Mouse (Mus musculus): Measurements from ENCODE around the gene Amz2. TPM values are rescaled to one million over a fixed set of nuclear protein-coding genes. Genes with fewer than 3 reads are reported as not detected.
A peak's percentile ranks its signal among the peaks of the same experiment; 100 is the strongest.
"Not testable (repeated sequence)": the region's sequence is repeated elsewhere in the genome, so short reads cannot be mapped to it uniquely, and the experiment has no call there.

Amz2 gene
- total and polyA plus RNA-seq, 3 experiments: 17.3 to 127 (median 114) TPM

- no peaks in the 10 kb centered on the region for H3K9me3 ChIP-seq (replicated peaks)
- ATAC-seq (ENCODE audit: extremely low read depth, insufficient number of reproducible peaks, low FRiP score, poor library complexity, severe bottlenecking): no peak
- peaks cover 6% of the 10 kb centered on the region for H3K36me3 ChIP-seq (replicated peaks)
- no peak for DNase-seq (ENCODE audit: low spot score)
- TF ChIP-seq CTCF (IDR thresholded peaks at IDR 0.05; ENCODE audit: low read depth, low read length): no peak
- no peak for TF ChIP-seq TAL1 (conservative IDR thresholded peaks at IDR 0.05; ENCODE audit: low read depth, low read length)
- TF ChIP-seq POLR2AphosphoS5 (IDR thresholded peaks at IDR 0.05; ENCODE audit: insufficient replicate concordance, low read depth, low read length): no peak
- TF ChIP-seq GATA2 (IDR thresholded peaks at IDR 0.05; ENCODE audit: borderline replicate concordance, low read depth, low read length): no peak
- no peak for TF ChIP-seq GATA1 (IDR thresholded peaks at IDR 0.05; ENCODE audit: borderline replicate concordance, low read length)
- H3K27me3 ChIP-seq (ENCODE audit: insufficient read depth, low read length): no peaks in the 10 kb centered on the region
- H3K4me3 ChIP-seq (ENCODE audit: low read depth, low read length): no peak overlapping the region
- H3K4me1 ChIP-seq (ENCODE audit: insufficient read depth, low read depth, low read length): peaks cover 49% of the 10 kb centered on the region
Observed at GRCm38 (mm10) chr11:109487991-109488684, 62.4 kb downstream of the Amz2 start.

- TF ChIP-seq GATA2 (IDR thresholded peaks at IDR 0.05; ENCODE audit: borderline replicate concordance, low read depth, low read length) (no peak), POLR2AphosphoS5 (IDR thresholded peaks at IDR 0.05; ENCODE audit: insufficient replicate concordance, low read depth, low read length) (no peak), GATA1 (IDR thresholded peaks at IDR 0.05; ENCODE audit: borderline replicate concordance, low read length) (no peak), CTCF (IDR thresholded peaks at IDR 0.05; ENCODE audit: low read depth, low read length) (no peak)
- ATAC-seq (ENCODE audit: extremely low read depth, insufficient number of reproducible peaks, low FRiP score, poor library complexity, severe bottlenecking) (no peak), DNase-seq (ENCODE audit: low spot score) (no peak)
- no peak overlapping the region for H3K4me3 ChIP-seq (ENCODE audit: low read depth, low read length)
- peaks cover 7% of the 10 kb centered on the region for H3K36me3 ChIP-seq (replicated peaks)
- H3K9me3 ChIP-seq (replicated peaks): no peaks in the 10 kb centered on the region
- no peaks in the 10 kb centered on the region for H3K27me3 ChIP-seq (ENCODE audit: insufficient read depth, low read length)
- peaks cover 63% of the 10 kb centered on the region for H3K4me1 ChIP-seq (ENCODE audit: insufficient read depth, low read depth, low read length)
Observed at GRCm38 (mm10) chr11:109489763-109490162, 64.0 kb downstream of the Amz2 start.

- TF ChIP-seq GATA1 (IDR thresholded peaks at IDR 0.05; ENCODE audit: borderline replicate concordance, low read length) (no peak), POLR2AphosphoS5 (IDR thresholded peaks at IDR 0.05; ENCODE audit: insufficient replicate concordance, low read depth, low read length) (no peak)
- no peaks in the 10 kb centered on the region for H3K9me3 ChIP-seq (replicated peaks)
- H3K36me3 ChIP-seq (replicated peaks): peaks cover 9% of the 10 kb centered on the region
- no peak overlapping the region for H3K4me3 ChIP-seq (ENCODE audit: low read depth, low read length)
- peaks cover 66% of the 10 kb centered on the region for H3K4me1 ChIP-seq (ENCODE audit: insufficient read depth, low read depth, low read length)
- ATAC-seq (ENCODE audit: extremely low read depth, insufficient number of reproducible peaks, low FRiP score, poor library complexity, severe bottlenecking) (no peak), DNase-seq (ENCODE audit: low spot score) (no peak)
- H3K27me3 ChIP-seq (ENCODE audit: insufficient read depth, low read length): no peaks in the 10 kb centered on the region
Observed at GRCm38 (mm10) chr11:109491844-109492243, 66.1 kb downstream of the Amz2 start.

GRCm38 (mm10) chr11:109492847-109493464, 67.2 kb downstream of the Amz2 start:
- not testable (repeated sequence) for H3K9me3 ChIP-seq (replicated peaks); H3K36me3 ChIP-seq (replicated peaks); H3K4me3 ChIP-seq (ENCODE audit: low read depth, low read length); H3K27me3 ChIP-seq (ENCODE audit: insufficient read depth, low read length)
- peaks cover 76% of the 10 kb centered on the region for H3K4me1 ChIP-seq (ENCODE audit: insufficient read depth, low read depth, low read length)
- peak; percentile 28 for DNase-seq (ENCODE audit: low spot score)
- peak; percentile 42; the same call in 1 of the 2 replicates for TF ChIP-seq TAL1 (conservative IDR thresholded peaks at IDR 0.05; ENCODE audit: low read depth, low read length)
- ATAC-seq (ENCODE audit: extremely low read depth, insufficient number of reproducible peaks, low FRiP score, poor library complexity, severe bottlenecking): peak; percentile 43

- ATAC-seq (ENCODE audit: extremely low read depth, insufficient number of reproducible peaks, low FRiP score, poor library complexity, severe bottlenecking) (peak; percentile 9; the same call in 1 of the 2 replicates), DNase-seq (ENCODE audit: low spot score) (no peak)
- Histone ChIP-seq H3K36me3 (replicated peaks) (peaks cover 22% of the 10 kb centered on the region), H3K4me3 (ENCODE audit: low read depth, low read length) (peak overlapping the region; percentile 54; the same call in 1 of the 2 replicates), H3K27me3 (ENCODE audit: insufficient read depth, low read length) (no peaks in the 10 kb centered on the region), H3K9me3 (replicated peaks) (no peaks in the 10 kb centered on the region), H3K4me1 (ENCODE audit: insufficient read depth, low read depth, low read length) (peaks cover 84% of the 10 kb centered on the region)
- no peak for TF ChIP-seq TAL1 (conservative IDR thresholded peaks at IDR 0.05; ENCODE audit: low read depth, low read length)
- no peak for TF ChIP-seq GATA1 (IDR thresholded peaks at IDR 0.05; ENCODE audit: borderline replicate concordance, low read length)
- no peak for TF ChIP-seq CTCF (IDR thresholded peaks at IDR 0.05; ENCODE audit: low read depth, low read length)
- no peak for TF ChIP-seq POLR2AphosphoS5 (IDR thresholded peaks at IDR 0.05; ENCODE audit: insufficient replicate concordance, low read depth, low read length)
- TF ChIP-seq GATA2 (IDR thresholded peaks at IDR 0.05; ENCODE audit: borderline replicate concordance, low read depth, low read length): no peak
Observed at GRCm38 (mm10) chr11:109494890-109495770, 69.4 kb downstream of the Amz2 start.

GRCm38 (mm10) chr11:109495771-109496474, 70.2 kb downstream of the Amz2 start:
- Histone ChIP-seq H3K36me3 (replicated peaks) (peaks cover 22% of the 10 kb centered on the region), H3K9me3 (replicated peaks) (no peaks in the 10 kb centered on the region), H3K4me1 (ENCODE audit: insufficient read depth, low read depth, low read length) (peaks cover 87% of the 10 kb centered on the region), H3K27me3 (ENCODE audit: insufficient read depth, low read length) (no peaks in the 10 kb centered on the region), H3K4me3 (ENCODE audit: low read depth, low read length) (peak overlapping the region; percentile 67; the same call in 1 of the 2 replicates)
- peak; percentile 70 for DNase-seq (ENCODE audit: low spot score)
- no peak for TF ChIP-seq GATA1 (IDR thresholded peaks at IDR 0.05; ENCODE audit: borderline replicate concordance, low read length)
- no peak; the same call in 1 of the 2 replicates for TF ChIP-seq TAL1 (conservative IDR thresholded peaks at IDR 0.05; ENCODE audit: low read depth, low read length)
- TF ChIP-seq POLR2AphosphoS5 (IDR thresholded peaks at IDR 0.05; ENCODE audit: insufficient replicate concordance, low read depth, low read length): no peak
- peak; percentile 66 for ATAC-seq (ENCODE audit: extremely low read depth, insufficient number of reproducible peaks, low FRiP score, poor library complexity, severe bottlenecking)
